Mouse (Mus musculus): Measurements from ENCODE around the gene Cyp3a41b.
"Not testable (repeated sequence)": the region's sequence is repeated elsewhere in the genome, so short reads cannot be mapped to it uniquely, and the experiment has no call there.

The Cyp3a41b gene

DNA sequence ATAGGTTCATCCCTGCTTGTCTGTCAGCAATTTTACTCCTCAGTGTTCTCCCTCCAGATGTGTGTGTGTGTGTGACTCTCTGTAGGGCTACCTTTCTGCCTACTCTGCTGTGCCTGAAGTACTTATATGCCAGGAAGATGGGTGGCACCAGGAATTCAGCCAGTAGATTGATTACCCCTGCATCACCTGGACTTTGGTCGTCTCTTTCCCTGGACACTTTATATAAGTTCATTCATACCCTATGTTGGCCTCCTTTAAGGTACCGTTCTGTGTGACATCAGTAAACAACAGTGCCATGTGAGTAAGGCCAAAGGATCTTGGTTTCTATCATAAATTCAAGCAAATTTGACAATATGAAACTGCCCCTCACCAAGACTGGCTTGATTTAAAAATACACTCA, at the start of gene Cyp3a41b:
TSS of gene Cyp3a41b (minus strand) at position 101 of the 400 bp plus-strand sequence.
- DNase-seq (ENCODE audit: low spot score in 2 of 2), result not testable (repeated sequence)

GRCm38 (mm10) chr5:145632286-145632685, 47.8 kb upstream of the Cyp3a41b start:
- not testable (repeated sequence) for DNase-seq (ENCODE audit: low spot score in 2 of 2)

GRCm38 (mm10) chr5:145604891-145605290, 20.4 kb upstream of the Cyp3a41b start:
- not testable (repeated sequence) for DNase-seq (ENCODE audit: low spot score in 2 of 2)

- not testable (repeated sequence) for DNase-seq (ENCODE audit: low spot score in 2 of 2)
Observed at GRCm38 (mm10) chr5:145597851-145598250, 13.3 kb upstream of the Cyp3a41b start.

- DNase-seq (ENCODE audit: low spot score in 2 of 2), result not testable (repeated sequence)
Observed at GRCm38 (mm10) chr5:145577321-145577720, 7.2 kb downstream of the Cyp3a41b start.

DNA sequence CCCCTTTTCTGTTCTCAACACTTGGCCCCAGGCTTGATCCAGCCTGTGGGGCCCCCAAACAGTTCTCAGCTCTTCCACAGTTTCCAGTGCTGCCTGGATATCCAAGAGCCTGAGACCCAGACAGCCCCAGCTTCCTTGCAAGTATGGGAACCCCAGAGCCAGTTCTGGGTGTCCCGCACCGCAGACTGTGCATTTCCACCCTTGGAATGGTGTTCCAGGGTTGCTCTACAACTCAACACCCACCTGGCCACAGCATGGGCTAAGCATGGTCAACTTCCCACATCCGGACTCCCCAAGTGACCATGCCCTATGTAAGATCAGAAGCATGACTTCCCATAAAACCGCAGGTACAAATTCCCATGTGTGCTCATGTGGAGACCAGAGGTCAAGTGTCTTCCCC, 8.9 kb downstream of the Cyp3a41b start:
- DNase-seq (ENCODE audit: low spot score in 2 of 2), result not testable (repeated sequence)

- not testable (repeated sequence) for DNase-seq (ENCODE audit: low spot score in 2 of 2)
Observed at GRCm38 (mm10) chr5:145571922-145572321, 12.6 kb downstream of the Cyp3a41b start.
